Mouse (Mus musculus): ENCODE results near the gene Unkl. TPM values are rescaled to one million over a fixed set of nuclear protein-coding genes. Genes with fewer than 3 reads are reported as not detected.
A peak's percentile ranks its signal among the peaks of the same experiment; 100 is the strongest.
"Not testable (repeated sequence)": the region's sequence is repeated elsewhere in the genome, so short reads cannot be mapped to it uniquely, and the experiment has no call there.

Gene Unkl
- polyA plus RNA-seq, 1 experiment, result not detected

- no peak overlapping the region for H3K27ac ChIP-seq (ENCODE audit: insufficient read depth, low read depth, low read length)
- 91% methylated on average over 7 of the region's 7 CpGs for WGBS
These were observed 36.5 kb downstream of the Unkl start for GRCm38 (mm10) chr17:25224586-25225222.

GRCm38 (mm10) chr17:25225659-25226058 is 37.5 kb downstream of the Unkl start:
- H3K27ac ChIP-seq (ENCODE audit: insufficient read depth, low read depth, low read length), result no peak overlapping the region
- H3K4me3 ChIP-seq (ENCODE audit: insufficient read depth, low read depth, low read length), result no peak overlapping the region
- H3K4me1 ChIP-seq (ENCODE audit: control insufficient read depth, insufficient read depth, low read length), result peaks cover 15% of the 10 kb centered on the region
- WGBS, result 83% methylated on average over 4 of the region's 4 CpGs
- TF ChIP-seq POLR2A (IDR thresholded peaks at IDR 0.05; ENCODE audit: insufficient read depth, low read depth, low read length) (no peak), CTCF (IDR thresholded peaks at IDR 0.05; ENCODE audit: insufficient read depth, low read depth, low read length) (no peak)

More at GRCm38 (mm10) chr17:25224586-25225222, 36.5 kb downstream of the Unkl start:
- H3K4me1 ChIP-seq (ENCODE audit: control insufficient read depth, insufficient read depth, low read length), result peaks cover 15% of the 10 kb centered on the region
- TF ChIP-seq POLR2A (IDR thresholded peaks at IDR 0.05; ENCODE audit: insufficient read depth, low read depth, low read length) (no peak), CTCF (IDR thresholded peaks at IDR 0.05; ENCODE audit: insufficient read depth, low read depth, low read length) (no peak)
- no peak overlapping the region for H3K4me3 ChIP-seq (ENCODE audit: insufficient read depth, low read depth, low read length)

- no peak overlapping the region for H3K4me3 ChIP-seq (ENCODE audit: insufficient read depth, low read depth, low read length)
- no peaks in the 10 kb centered on the region for H3K4me1 ChIP-seq (ENCODE audit: control insufficient read depth, insufficient read depth, low read length)
- 85% methylated on average over 5 of the region's 5 CpGs for WGBS
- no peak overlapping the region for H3K27ac ChIP-seq (ENCODE audit: insufficient read depth, low read depth, low read length)
- TF ChIP-seq POLR2A (IDR thresholded peaks at IDR 0.05; ENCODE audit: insufficient read depth, low read depth, low read length) (no peak), CTCF (IDR thresholded peaks at IDR 0.05; ENCODE audit: insufficient read depth, low read depth, low read length) (no peak)
These were observed 39.8 kb downstream of the Unkl start for GRCm38 (mm10) chr17:25227991-25228390.

- H3K4me3 ChIP-seq (ENCODE audit: insufficient read depth, low read depth, low read length); H3K27ac ChIP-seq (ENCODE audit: insufficient read depth, low read depth, low read length); H3K4me1 ChIP-seq (ENCODE audit: control insufficient read depth, insufficient read depth, low read length): not testable (repeated sequence)
- 68% methylated on average over 17 of the region's 17 CpGs for WGBS
These were observed 41.9 kb downstream of the Unkl start for GRCm38 (mm10) chr17:25230014-25230655.

GRCm38 (mm10) chr17:25230700-25231099 is 42.5 kb downstream of the Unkl start:
- 76% methylated on average over 3 of the region's 3 CpGs for WGBS
- H3K4me1 ChIP-seq (ENCODE audit: control insufficient read depth, insufficient read depth, low read length), result no peaks in the 10 kb centered on the region
- TF ChIP-seq POLR2A (IDR thresholded peaks at IDR 0.05; ENCODE audit: insufficient read depth, low read depth, low read length) (no peak), CTCF (IDR thresholded peaks at IDR 0.05; ENCODE audit: insufficient read depth, low read depth, low read length) (no peak)
- H3K4me3 ChIP-seq (ENCODE audit: insufficient read depth, low read depth, low read length), result no peak overlapping the region
- H3K27ac ChIP-seq (ENCODE audit: insufficient read depth, low read depth, low read length), result no peak overlapping the region

- H3K4me3 ChIP-seq (ENCODE audit: insufficient read depth, low read depth, low read length), result not testable (repeated sequence)
- 80% methylated on average over 7 of the region's 11 CpGs for WGBS
These were observed 43.4 kb downstream of the Unkl start for GRCm38 (mm10) chr17:25231621-25232020.

GRCm38 (mm10) chr17:25235635-25236034 is 47.4 kb downstream of the Unkl start:
- WGBS, result 76% methylated on average over 9 of the region's 9 CpGs
- no peak for TF ChIP-seq CTCF (IDR thresholded peaks at IDR 0.05; ENCODE audit: insufficient read depth, low read depth, low read length)
- TF ChIP-seq POLR2A (IDR thresholded peaks at IDR 0.05; ENCODE audit: insufficient read depth, low read depth, low read length), result no peak
- Histone ChIP-seq H3K4me1 (ENCODE audit: control insufficient read depth, insufficient read depth, low read length) (no peaks in the 10 kb centered on the region), H3K27ac (ENCODE audit: insufficient read depth, low read depth, low read length) (no peak overlapping the region), H3K4me3 (ENCODE audit: insufficient read depth, low read depth, low read length) (no peak overlapping the region)

More at GRCm38 (mm10) chr17:25231621-25232020, 43.4 kb downstream of the Unkl start:
- H3K27ac ChIP-seq (ENCODE audit: insufficient read depth, low read depth, low read length); H3K4me1 ChIP-seq (ENCODE audit: control insufficient read depth, insufficient read depth, low read length): not testable (repeated sequence)

GRCm38 (mm10) chr17:25239695-25240636 is 51.8 kb downstream of the Unkl start, which contains the start of the genes Gnptg and Tsr3:
Gnptg (minus strand) TSS chr17:25240124.
Tsr3 (plus strand) TSS chr17:25240170.
- Histone ChIP-seq H3K27ac (ENCODE audit: insufficient read depth, low read depth, low read length) (peak within 1 kb of the TSS; percentile 47; the same call in 1 of the 2 replicates), H3K4me3 (ENCODE audit: insufficient read depth, low read depth, low read length) (peak within 1 kb of the TSS; percentile 76), H3K4me1 (ENCODE audit: control insufficient read depth, insufficient read depth, low read length) (peaks cover 8% of the 10 kb centered on the region)
- TF ChIP-seq POLR2A (IDR thresholded peaks at IDR 0.05; ENCODE audit: insufficient read depth, low read depth, low read length) (peak; percentile 91), CTCF (IDR thresholded peaks at IDR 0.05; ENCODE audit: insufficient read depth, low read depth, low read length) (no peak)
- WGBS, result under 1% methylated on average over 79 of the region's 80 CpGs

All from olfactory bulb, adult 2 months (tissue).